Mouse (Mus musculus) G1E (cell line): ENCODE measurements at regions not wholly inside any gene's neighbourhood (a gene's known extent, or its start where the extent isn't known, plus 50 kb on each side); places are given as distances from the start of the nearest gene placed in this dataset.

Experiments used
- ATAC-seq: 2 replicates; pipeline ENCODE4 v1.8.0; 2016; ENCODE audit warnings: mild to moderate bottlenecking; ENCODE audit not compliant: insufficient number of reproducible peaks, poor library complexity, low FRiP score, severe bottlenecking; ENCODE audit errors: extremely low read depth
- DNase-seq: peaks from one replicate; pipeline ENCODE4 v3.0.0; 2012; ENCODE audit warnings: low spot score
- H3K27me3 ChIP-seq: 2 replicates; pipeline ENCODE4 v1.6.1; 2012; ENCODE audit warnings: mild to moderate bottlenecking, low read length, inconsistent platforms; ENCODE audit not compliant: insufficient read depth
- H3K36me3 ChIP-seq: replicated peaks from 2 replicates; pipeline ENCODE3; 2012; ENCODE audit warnings: mild to moderate bottlenecking, inconsistent platforms
- H3K4me1 ChIP-seq: 2 replicates; pipeline ENCODE4 v1.6.1; 2012; ENCODE audit warnings: low read depth, low read length, inconsistent platforms, mixed read lengths; ENCODE audit not compliant: insufficient read depth
- H3K4me3 ChIP-seq: 2 replicates; pipeline ENCODE4 v1.5.1; 2012; ENCODE audit warnings: low read depth, mild to moderate bottlenecking, inconsistent platforms, low read length, moderate library complexity, mixed read lengths
- H3K9me3 ChIP-seq: replicated peaks from 2 replicates; pipeline ENCODE4 v1.6.1; 2012; ENCODE audit warnings: inconsistent platforms
- CTCF ChIP-seq: IDR thresholded peaks from 2 replicates; pipeline ENCODE4 v1.5.1; 2012; ENCODE audit warnings: low read depth, low read length, inconsistent platforms, mixed read lengths
- GATA1 ChIP-seq: IDR thresholded peaks from 2 replicates; pipeline ENCODE4 v1.6.1; 2012; ENCODE audit warnings: borderline replicate concordance, low read length, inconsistent platforms, mixed read lengths
- GATA2 ChIP-seq: IDR thresholded peaks from 2 replicates; pipeline ENCODE4 v1.6.1; 2012; ENCODE audit warnings: low read depth, low read length, inconsistent platforms, borderline replicate concordance
- POLR2AphosphoS5 ChIP-seq: IDR thresholded peaks from 2 replicates; pipeline ENCODE4 v1.6.1; 2012; ENCODE audit warnings: low read depth, low read length, inconsistent platforms; ENCODE audit not compliant: insufficient replicate concordance
- TAL1 ChIP-seq: conservative IDR thresholded peaks from 2 replicates; pipeline ENCODE4 v1.6.1; 2012; ENCODE audit warnings: low read depth, low read length, inconsistent platforms, mixed read lengths

- DNase-seq (no peak), ATAC-seq (no peak)
- H3K27me3 ChIP-seq = peaks cover 10% of the 10 kb centered on the region; the same call in 1 of the 2 replicates
- TF ChIP-seq GATA2 (no peak), POLR2AphosphoS5 (no peak), GATA1 (no peak), CTCF (no peak)
- no peaks in the 10 kb centered on the region for H3K36me3 ChIP-seq
- H3K9me3 ChIP-seq = no peaks in the 10 kb centered on the region
- no peaks in the 10 kb centered on the region for H3K4me1 ChIP-seq
- no peak overlapping the region for H3K4me3 ChIP-seq
Measured at GRCm38 (mm10) chr12:73441326-73441725, 104.9 kb downstream of the Tmem30b start.

GRCm38 (mm10) chr12:73434684-73435083 is 111.5 kb downstream of the Tmem30b start:
- Histone ChIP-seq H3K4me3 (no peak overlapping the region), H3K9me3 (no peaks in the 10 kb centered on the region), H3K27me3 (peaks cover 11% of the 10 kb centered on the region; the same call in 1 of the 2 replicates), H3K4me1 (no peaks in the 10 kb centered on the region), H3K36me3 (no peaks in the 10 kb centered on the region)
- TF ChIP-seq TAL1 (no peak), CTCF (no peak), GATA2 (no peak), POLR2AphosphoS5 (no peak), GATA1 (no peak)
- ATAC-seq = no peak
- DNase-seq = no peak

DNA sequence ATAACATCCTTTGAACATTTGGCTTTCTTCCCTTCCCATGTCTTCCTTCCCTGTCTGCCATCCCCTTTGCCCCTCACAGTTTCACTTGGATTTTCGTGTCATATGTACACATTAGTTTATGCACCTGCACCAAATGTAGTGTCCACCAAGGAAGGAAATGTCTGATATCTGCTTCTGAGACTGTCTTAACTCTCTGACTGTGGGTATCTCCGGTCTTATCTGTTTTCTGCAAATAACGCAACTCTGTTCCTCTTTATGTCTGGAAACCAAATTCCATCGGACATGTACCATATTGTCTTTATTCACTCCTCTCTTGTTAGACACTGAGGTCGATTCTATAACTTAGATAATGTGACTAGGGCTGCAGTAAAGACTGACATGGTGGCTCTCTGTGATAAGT is 113.6 kb downstream of the Tmem30b start:
- ATAC-seq (no peak), DNase-seq (no peak)
- Histone ChIP-seq H3K4me3 (no peak overlapping the region), H3K27me3 (peaks cover 14% of the 10 kb centered on the region), H3K36me3 (no peaks in the 10 kb centered on the region), H3K4me1 (no peaks in the 10 kb centered on the region), H3K9me3 (no peaks in the 10 kb centered on the region)
- TF ChIP-seq GATA1 = no peak
- no peak for TF ChIP-seq GATA2
- no peak for TF ChIP-seq POLR2AphosphoS5
- TF ChIP-seq CTCF = no peak
- no peak for TF ChIP-seq TAL1

- peaks cover 19% of the 10 kb centered on the region for H3K27me3 ChIP-seq
Measured at GRCm38 (mm10) chr12:73428171-73428570, 118.0 kb downstream of the Tmem30b start.

GRCm38 (mm10) chr12:73424814-73425213 is 121.4 kb downstream of the Tmem30b start:
- DNase-seq (no peak), ATAC-seq (no peak)
- TF ChIP-seq GATA2 (no peak), POLR2AphosphoS5 (no peak), TAL1 (no peak), CTCF (no peak), GATA1 (no peak)
- H3K9me3 ChIP-seq = no peaks in the 10 kb centered on the region
- H3K4me3 ChIP-seq = no peak overlapping the region
- H3K27me3 ChIP-seq = peaks cover 8% of the 10 kb centered on the region
- H3K36me3 ChIP-seq = no peaks in the 10 kb centered on the region
- no peaks in the 10 kb centered on the region for H3K4me1 ChIP-seq

More at GRCm38 (mm10) chr12:73428171-73428570, 118.0 kb downstream of the Tmem30b start:
- Histone ChIP-seq H3K36me3 (no peaks in the 10 kb centered on the region), H3K9me3 (no peaks in the 10 kb centered on the region), H3K4me1 (no peaks in the 10 kb centered on the region), H3K4me3 (no peak overlapping the region)
- ATAC-seq (no peak), DNase-seq (no peak)
- TF ChIP-seq POLR2AphosphoS5 (no peak), TAL1 (no peak), CTCF (no peak), GATA1 (no peak), GATA2 (no peak)

DNA sequence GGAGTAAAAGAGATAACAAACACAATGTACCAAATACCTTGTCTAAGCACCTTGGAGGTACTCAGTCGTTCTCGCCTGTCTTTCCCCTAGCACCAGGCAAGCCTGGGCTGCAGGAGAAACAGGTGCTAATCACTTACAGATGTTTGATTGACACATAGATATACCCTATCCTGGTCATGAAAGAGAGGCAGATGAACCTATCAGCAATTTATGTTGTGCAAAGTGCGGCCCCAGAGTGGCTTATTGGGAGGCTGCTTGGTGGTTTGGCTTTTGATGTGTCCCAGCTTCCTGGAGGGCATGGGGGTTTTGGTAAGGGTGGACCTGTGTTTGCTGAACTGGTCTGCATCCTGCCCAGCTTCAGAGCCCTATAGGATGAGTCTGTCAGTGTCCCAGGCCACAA is 129.1 kb downstream of the Tmem30b start:
- Histone ChIP-seq H3K4me1 (no peaks in the 10 kb centered on the region), H3K4me3 (no peak overlapping the region), H3K36me3 (no peaks in the 10 kb centered on the region), H3K27me3 (peaks cover 2% of the 10 kb centered on the region; the same call in 1 of the 2 replicates), H3K9me3 (no peaks in the 10 kb centered on the region)
- DNase-seq = no peak
- no peak for ATAC-seq
- no peak for TF ChIP-seq POLR2AphosphoS5
- no peak for TF ChIP-seq CTCF
- TF ChIP-seq GATA1 = no peak
- TF ChIP-seq TAL1 = no peak
- TF ChIP-seq GATA2 = no peak

- peaks cover 2% of the 10 kb centered on the region; the same call in 1 of the 2 replicates for H3K27me3 ChIP-seq
- no peak for DNase-seq
- H3K9me3 ChIP-seq = no peaks in the 10 kb centered on the region
- TF ChIP-seq GATA1 = no peak
- no peak overlapping the region for H3K4me3 ChIP-seq
- no peaks in the 10 kb centered on the region for H3K4me1 ChIP-seq
- ATAC-seq = no peak
- no peaks in the 10 kb centered on the region for H3K36me3 ChIP-seq
Measured at GRCm38 (mm10) chr12:73416367-73416897, 129.8 kb downstream of the Tmem30b start.
